Comparison of ENCODE assay signal across 10 mouse cellular contexts in genomic region chr10:128142165-128142564, GRCm38 (mm10). TPM values are rescaled to one million over a fixed set of nuclear protein-coding genes. Genes with fewer than 3 reads are reported as not detected.
DNase-seq lines count a peak whose midpoint lies in the region; ATAC-seq and TF ChIP-seq lines count a peak whose summit lies in the region.
"Had no signal": no experiment of that assay in that cellular context is flagged by ENCODE, and none has a peak within 500 bp of the region (broad histone marks: within the 10 kb centered on the region; RNA-seq: fewer than 3 reads in every experiment).

No protein-coding gene starts in this region.

- 65% methylated on average over 2 of the region's 2 CpGs for WGBS in lung, postnatal 0 days

- TF ChIP-seq POLR2A in brain, embryonic 14.5 days (IDR thresholded peaks at IDR 0.05; ENCODE audit: borderline replicate concordance, extremely low read depth, insufficient read depth, insufficient read length, poor library complexity, severe bottlenecking) = no peak

- H3K27ac ChIP-seq in lung, postnatal 0 days (ENCODE audit: low read length) = no peak overlapping the region
- no peak overlapping the region for H3K27ac ChIP-seq in ES-E14 (ENCODE audit: insufficient read depth, low read depth, low read length, poor library complexity, severe bottlenecking)
- H3K27ac ChIP-seq: limb, embryonic 12.5 days had no signal

- peak; percentile 33; the same call in 1 of the 2 replicates for TF ChIP-seq CTCF in lung, postnatal 0 days (IDR thresholded peaks at IDR 0.05)
- TF ChIP-seq CTCF in brain, embryonic 14.5 days (IDR thresholded peaks at IDR 0.05; ENCODE audit: borderline replicate concordance, extremely low read depth, insufficient read depth, insufficient read length) = peak; percentile 22; the same call in 1 of the 2 replicates

- H3K4me2 ChIP-seq in lung, postnatal 0 days (replicated peaks; ENCODE audit: low read depth, low read length) = no peak overlapping the region
- H3K4me2 ChIP-seq: limb, embryonic 12.5 days had no signal

- no peak for ATAC-seq in lung, postnatal 0 days

- no peak for TF ChIP-seq EP300 in lung, postnatal 0 days (IDR thresholded peaks at IDR 0.05)

- peak; percentile 29 for DNase-seq in heart, postnatal 4 days
- no peak for DNase-seq in heart, adult 9 months (ENCODE audit: low spot score in 2 of 2)
- peak; percentile 37 for DNase-seq in lung, postnatal 0 days (ENCODE audit: low spot score)
- DNase-seq in lung, adult 18-20 months = no peak
- no peak for DNase-seq in ES-E14 (ENCODE audit: low read depth, low spot score)
- DNase-seq in brain, embryonic 14.5 days (ENCODE audit: low read depth) = peak; percentile 12
- DNase-seq in right cerebral cortex, postnatal 10 days (ENCODE audit: low spot score in 2 of 2) = no peak
- DNase-seq: cerebellum, adult 9-11 months; retina, postnatal 1 day had no signal

- in situ Hi-C loops in ES-E14 (cut with MboI; ENCODE audit: low sequenced_read_pairs in 2 of 2, unreplicated experiment in 2 of 2) = no loop called here

- H3K4me1 ChIP-seq in lung, postnatal 0 days (ENCODE audit: insufficient read depth, low read depth, low read length) = no peaks in the 10 kb centered on the region
- peaks cover 0 to 5% of the 10 kb centered on the region in 2 experiments; a peak in 1 of 4 replicates for H3K4me1 ChIP-seq in ES-E14 (ENCODE audit: control insufficient read depth in 2 of 2, insufficient read depth in 2 of 2, low read length in 2 of 2, poor library complexity in 1 of 2)
- H3K4me1 ChIP-seq: limb, embryonic 12.5 days had no signal

- no peak overlapping the region for H3K4me3 ChIP-seq in lung, postnatal 0 days (ENCODE audit: low read depth, low read length)
- H3K4me3 ChIP-seq in ES-E14 (ENCODE audit: insufficient read depth in 1 of 2, low read depth in 1 of 2, low read length in 2 of 2, poor library complexity in 1 of 2, severe bottlenecking in 1 of 2) = no peak overlapping the region
- H3K4me3 ChIP-seq: limb, embryonic 12.5 days had no signal

- H3K36me3 ChIP-seq in lung, postnatal 0 days (ENCODE audit: insufficient read depth, low read length) = 0 out of 2 replicates have a peak, but pooled peaks cover 24% of the 10 kb centered on the region
- peaks cover 23% of the 10 kb centered on the region; the same call in 1 of the 2 replicates for H3K36me3 ChIP-seq in ES-E14 (ENCODE audit: control insufficient read depth, insufficient read depth, low read length, poor library complexity, severe bottlenecking)

- H3K27me3 ChIP-seq in lung, postnatal 0 days (replicated peaks; ENCODE audit: insufficient read depth, low read length) = no peaks in the 10 kb centered on the region
- H3K27me3 ChIP-seq: limb, embryonic 12.5 days had no signal

- no peaks in the 10 kb centered on the region for H3K9me3 ChIP-seq in lung, postnatal 0 days (ENCODE audit: low read length)
- H3K9me3 ChIP-seq in ES-E14 (ENCODE audit: control insufficient read depth, insufficient read depth, low read depth, low read length) = no peaks in the 10 kb centered on the region
- H3K9me3 ChIP-seq: limb, embryonic 12.5 days had no signal

- H3K9ac ChIP-seq in lung, postnatal 0 days (replicated peaks; ENCODE audit: low read depth) = no peak overlapping the region
- H3K9ac ChIP-seq in ES-E14 (ENCODE audit: insufficient read depth, low read depth, low read length, poor library complexity, severe bottlenecking) = 0 out of 2 replicates have a peak overlapping the region, but pooled peaks have one; percentile 15
- H3K9ac ChIP-seq: limb, embryonic 12.5 days had no signal

TF ChIP-seq in ES-E14, 5 proteins besides CTCF, POLR2A, EP300 and RAD21:
- TF ChIP-seq HCFC1 (IDR thresholded peaks at IDR 0.05; ENCODE audit: borderline replicate concordance, insufficient read depth, low read length) = no peak
- TF ChIP-seq ZNF384 (IDR thresholded peaks at IDR 0.05; ENCODE audit: low read depth, low read length) = no peak
- TF ChIP-seq CHD2 (IDR thresholded peaks at IDR 0.05; ENCODE audit: low read depth, low read length) = no peak
- TF ChIP-seq ZC3H11A (IDR thresholded peaks at IDR 0.05; ENCODE audit: borderline replicate concordance, low read depth, low read length) = no peak
- TF ChIP-seq MAFK (IDR thresholded peaks at IDR 0.05; ENCODE audit: insufficient read depth, low read depth, low read length) = no peak
TF ChIP-seq in ES-E14: peak in this region for 0.

RNA-seq across cellular contexts. Expression of gene Rbms2, which starts 37.9 kb away (rescaled TPM):
- 10 to 100 TPM; 95.9 to 97.3 TPM for total RNA-seq in heart, postnatal 4 days (2021)
- polyA plus RNA-seq in lung, postnatal 0 days (2015; fragmentation: Nextera tagmentation; extraction: Ambion mirVana) = 26.4 and 28.3 TPM in 2 replicates
- total RNA-seq in ES-E14 (2012; rRNA removed) = 23.2 and 30.8 TPM in 2 replicates
- polyA plus RNA-seq in brain, embryonic 14.5 days (2012; rRNA removed) = 23.6 and 26.7 TPM in 2 replicates

RNA-seq across cellular contexts. Expression of gene Baz2a, which starts 50.8 kb away (rescaled TPM):
- total RNA-seq in heart, postnatal 4 days (2021) = 10 to 100 TPM; 28.0 to 30.0 TPM
- 11.2 and 11.4 TPM in 2 replicates for polyA plus RNA-seq in lung, postnatal 0 days (2015; fragmentation: Nextera tagmentation; extraction: Ambion mirVana)
- total RNA-seq in ES-E14 (2012; rRNA removed) = 42.8 and 59.9 TPM in 2 replicates
- 32.2 and 33.1 TPM in 2 replicates for polyA plus RNA-seq in brain, embryonic 14.5 days (2012; rRNA removed)

RNA-seq across cellular contexts. Expression of gene Gls2, which starts 52.1 kb away (rescaled TPM):
- total RNA-seq in heart, postnatal 4 days (2021) = 1 to 10 TPM in 1 of 2 experiments, under 1 TPM in 1; 0.48 to 1.2 TPM
- polyA plus RNA-seq in lung, postnatal 0 days (2015; fragmentation: Nextera tagmentation; extraction: Ambion mirVana) = 0.82 and 0.92 TPM in 2 replicates
- total RNA-seq in ES-E14 (2012; rRNA removed) = 21.9 and 40.7 TPM in 2 replicates
- polyA plus RNA-seq in brain, embryonic 14.5 days (2012; rRNA removed) = 2.4 and 4.4 TPM in 2 replicates

RNA-seq across cellular contexts. Expression of gene Atp5b, which starts 59.1 kb away (rescaled TPM):
- total RNA-seq in heart, postnatal 4 days (2021) = 1,000 to 10,000 TPM; 6,416 to 6,613 TPM
- polyA plus RNA-seq in lung, postnatal 0 days (2015; fragmentation: Nextera tagmentation; extraction: Ambion mirVana) = 1,155 and 1,171 TPM in 2 replicates
- total RNA-seq in ES-E14 (2012; rRNA removed) = 1,760 and 2,075 TPM in 2 replicates
- polyA plus RNA-seq in brain, embryonic 14.5 days (2012; rRNA removed) = 1,616 and 2,161 TPM in 2 replicates

Comparison
In these comparisons a context has a peak if more than half of its experiments do, and no peak if none do; other contexts are left out.
1. DNase-seq: peak in heart, postnatal 4 days (single experiment), lung, postnatal 0 days (single experiment) and brain, embryonic 14.5 days (single experiment); none in heart, adult 9 months (0 of 2), lung, adult 18-20 months (0 of 2), ES-E14 (single experiment) and right cerebral cortex, postnatal 10 days (0 of 2).
2. RNA of gene Gls2, which starts 52.1 kb away (total RNA-seq): 21.9 to 40.7 TPM in ES-E14; 0.48 to 1.2 TPM in heart, postnatal 4 days; every median in the first group is over 10 times any median in the second.